Mouse (Mus musculus): ENCODE results near the gene Josd2. TPM values are rescaled to one million over a fixed set of nuclear protein-coding genes. Genes with fewer than 3 reads are reported as not detected.

Gene Josd2
- total RNA-seq, 2 experiments from 2014 or later, result 53.9 to 61.0 TPM

GRCm38 (mm10) chr7:44446070-44446855 lies 21.5 kb upstream of the Josd2 start:
- DNase-seq, result no peak

- DNase-seq, result no peak
Observed at GRCm38 (mm10) chr7:44453256-44453655, 14.5 kb upstream of the Josd2 start.

GRCm38 (mm10) chr7:44456302-44456701 lies 11.5 kb upstream of the Josd2 start:
- no peak for DNase-seq

GRCm38 (mm10) chr7:44460067-44460466 lies 7.7 kb upstream of the Josd2 start:
- no peak for DNase-seq

GRCm38 (mm10) chr7:44460767-44461502 lies 6.8 kb upstream of the Josd2 start:
- no peak for DNase-seq

GRCm38 (mm10) chr7:44461503-44462217 lies 6.1 kb upstream of the Josd2 start:
- DNase-seq, result no peak

- DNase-seq, result no peak
Observed at GRCm38 (mm10) chr7:44462218-44463055, 5.3 kb upstream of the Josd2 start.

- DNase-seq, result no peak
Observed at GRCm38 (mm10) chr7:44463056-44463425, 4.7 kb upstream of the Josd2 start.

- DNase-seq, result no peak
Observed at GRCm38 (mm10) chr7:44463556-44464225, 4.1 kb upstream of the Josd2 start.

GRCm38 (mm10) chr7:44464511-44464910 lies 3.3 kb upstream of the Josd2 start:
- DNase-seq, result no peak

GRCm38 (mm10) chr7:44465111-44465510 lies 2.7 kb upstream of the Josd2 start, which contains the start of gene Aspdh:
TSS of gene Aspdh (plus strand) at chr7:44465391.
- no peak for DNase-seq

- no peak for DNase-seq
Observed at GRCm38 (mm10) chr7:44466006-44466887, 1.5 kb upstream of the Josd2 start.

GRCm38 (mm10) chr7:44466888-44467311 lies 880 bp upstream of the Josd2 start:
- no peak for DNase-seq

- DNase-seq, result no peak
Observed at GRCm38 (mm10) chr7:44468644-44469285, 985 bp downstream of the Josd2 start.

GRCm38 (mm10) chr7:44469677-44470675 lies 2.2 kb downstream of the Josd2 start:
- DNase-seq, result no peak

- DNase-seq, result no peak
Observed at GRCm38 (mm10) chr7:44470696-44471612, 3.2 kb downstream of the Josd2 start.

GRCm38 (mm10) chr7:44471880-44472557 lies 4.2 kb downstream of the Josd2 start:
- DNase-seq, result no peak

All from adrenal gland, postnatal 36 days (tissue).